Mouse (Mus musculus) erythroblast, embryonic 14.5 days (primary cell): ENCODE data around the gene Rnf115. TPM values are rescaled to one million over a fixed set of nuclear protein-coding genes. Genes with fewer than 3 reads are reported as not detected.

Experiments
- H3K27me3 ChIP-seq: 2 replicates; pipeline ENCODE4 v1.6.1; 2012; ENCODE audit warnings: inconsistent platforms; ENCODE audit not compliant: control insufficient read depth
- H3K36me3 ChIP-seq: 2 replicates; pipeline ENCODE4 v1.6.1; 2012; ENCODE audit warnings: mild to moderate bottlenecking, inconsistent platforms; ENCODE audit not compliant: control insufficient read depth
- H3K4me1 ChIP-seq: 2 replicates; pipeline ENCODE4 v1.6.1; 2012; ENCODE audit warnings: inconsistent platforms; ENCODE audit not compliant: control insufficient read depth
- H3K4me3 ChIP-seq: replicated peaks from 2 replicates; pipeline ENCODE3; 2012; ENCODE audit warnings: moderate library complexity, mild to moderate bottlenecking, inconsistent platforms
- H3K9me3 ChIP-seq: 2 replicates; pipeline ENCODE4 v1.6.1; 2012; ENCODE audit warnings: low read length, inconsistent platforms, mixed read lengths; ENCODE audit not compliant: control insufficient read depth
- GATA1 ChIP-seq: IDR thresholded peaks from 2 replicates; pipeline ENCODE4 v1.6.1; 2012; ENCODE audit warnings: low read length, inconsistent platforms, mixed read lengths
- TAL1 ChIP-seq: IDR thresholded peaks from 3 replicates; pipeline ENCODE4 v1.6.1; 2012; ENCODE audit warnings: low read length, inconsistent platforms, mixed read lengths
- polyA plus RNA-seq: library from polyadenylated mRNA; stranded (reverse); fragments of >175 nt; gene quantifications from 2 replicates; pipeline ENCODE4 v1.2.3, GENCODE M21; 2012

Gene Rnf115
- polyA plus RNA-seq, 1 experiment = 0.98 TPM

DNA sequence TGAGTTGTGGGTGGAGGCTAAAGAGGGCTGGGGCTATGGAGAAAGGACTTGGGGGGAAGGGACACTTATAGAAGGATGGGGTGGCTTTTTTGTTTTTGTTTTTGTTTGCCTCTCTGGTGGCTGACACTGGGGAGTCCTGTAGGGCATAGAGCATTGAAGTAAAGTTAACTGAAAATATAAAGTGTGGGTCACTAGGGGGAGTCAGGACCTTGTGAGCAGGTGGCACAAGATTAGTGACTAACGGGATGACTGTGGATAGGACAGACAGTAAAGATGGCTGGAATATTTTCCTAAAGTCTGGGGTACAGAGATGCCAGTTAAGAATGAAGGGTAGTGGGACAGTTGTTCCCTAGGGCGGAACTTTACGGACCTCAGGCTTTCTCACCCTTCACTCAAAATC, 37.2 kb upstream of the Rnf115 start:
- no peaks in the 10 kb centered on the region for H3K9me3 ChIP-seq
- no peak overlapping the region for H3K4me3 ChIP-seq
- H3K36me3 ChIP-seq = no peaks in the 10 kb centered on the region
- TF ChIP-seq GATA1 (no peak), TAL1 (no peak)
- H3K27me3 ChIP-seq = peaks cover 36% of the 10 kb centered on the region
- H3K4me1 ChIP-seq = no peaks in the 10 kb centered on the region

DNA sequence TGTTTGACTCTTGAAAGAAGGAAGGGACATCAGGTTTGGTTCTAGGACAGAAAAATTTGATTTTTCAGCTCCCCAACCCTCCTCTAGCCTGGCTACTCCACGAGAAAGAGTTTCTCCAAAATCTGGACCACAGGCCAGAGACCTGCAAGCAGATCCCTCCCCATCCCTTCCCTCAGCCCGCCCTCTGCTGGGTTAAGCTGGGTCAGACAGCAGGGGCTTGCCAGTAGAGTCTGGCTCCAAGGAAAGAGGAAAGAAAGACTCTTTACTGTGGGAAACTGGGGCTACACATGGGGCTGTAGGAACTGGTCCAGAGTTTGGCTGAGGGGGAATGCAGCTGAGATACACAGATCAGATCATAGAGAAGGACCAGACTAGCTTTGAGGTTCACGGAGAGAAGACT, 35.0 kb upstream of the Rnf115 start:
- Histone ChIP-seq H3K4me1 (peaks cover 17% of the 10 kb centered on the region), H3K36me3 (no peaks in the 10 kb centered on the region), H3K9me3 (no peaks in the 10 kb centered on the region), H3K4me3 (no peak overlapping the region), H3K27me3 (peaks cover 29% of the 10 kb centered on the region)
- no peak for TF ChIP-seq GATA1
- no peak for TF ChIP-seq TAL1

DNA sequence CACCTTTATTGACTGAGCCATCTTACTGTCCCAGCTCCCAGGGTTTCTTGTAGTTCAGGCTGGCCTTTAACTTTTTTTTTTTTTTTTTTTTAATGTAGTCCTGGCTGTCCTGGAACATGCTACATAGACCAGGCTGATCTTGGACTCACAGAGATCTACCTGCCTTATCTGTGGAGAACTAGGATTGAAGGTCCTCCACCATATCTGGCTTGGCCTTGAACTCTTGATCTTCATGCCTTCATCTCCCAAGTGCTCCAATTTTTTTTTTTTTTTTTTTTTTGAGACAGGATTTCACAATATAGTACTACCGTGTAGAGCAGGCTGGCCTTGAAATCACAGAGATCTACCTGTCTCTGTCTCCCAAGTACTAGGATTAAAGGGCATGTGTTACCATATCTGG, 33.9 kb upstream of the Rnf115 start:
- no peak overlapping the region for H3K4me3 ChIP-seq
- H3K9me3 ChIP-seq = no peaks in the 10 kb centered on the region
- H3K36me3 ChIP-seq = no peaks in the 10 kb centered on the region
- no peak for TF ChIP-seq GATA1
- no peak for TF ChIP-seq TAL1
- peaks cover 22% of the 10 kb centered on the region for H3K4me1 ChIP-seq
- peaks cover 24% of the 10 kb centered on the region for H3K27me3 ChIP-seq

DNA sequence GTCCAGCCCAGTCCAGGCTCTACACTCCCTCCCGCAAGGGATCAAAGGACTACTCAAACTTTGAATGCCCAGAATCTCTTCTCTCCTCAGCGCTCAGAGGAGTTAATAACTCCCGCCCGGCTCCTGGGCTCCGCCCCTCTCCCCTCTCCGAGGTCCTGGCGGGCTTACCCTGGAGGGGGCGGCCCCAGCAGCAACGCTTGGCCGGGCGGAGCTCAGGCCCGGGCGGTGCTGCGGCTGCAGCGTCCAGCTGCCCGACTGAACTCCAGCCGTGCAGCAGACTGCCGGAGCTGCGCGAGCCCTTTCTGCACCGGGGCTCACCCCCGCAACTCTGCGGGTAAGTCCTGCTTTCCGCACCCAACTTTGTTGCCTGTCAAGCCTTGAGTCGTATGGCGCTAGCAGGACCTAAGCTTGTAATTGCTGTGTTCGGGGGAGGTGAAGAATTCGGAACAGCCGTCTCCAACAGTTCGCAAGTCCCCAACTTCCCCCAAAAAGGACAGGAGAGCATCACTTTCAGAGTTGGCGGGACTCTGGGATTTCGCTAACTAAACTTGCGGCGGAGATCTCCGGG, 31.2 kb upstream of the Rnf115 start, which contains the start of gene Pias3:
Gene Pias3, plus strand, starts transcription at position 187 of the 568 bp plus-strand sequence.
- peaks cover 22% of the 10 kb centered on the region for H3K4me1 ChIP-seq
- no peaks in the 10 kb centered on the region for H3K9me3 ChIP-seq
- H3K27me3 ChIP-seq = peaks cover 12% of the 10 kb centered on the region
- TF ChIP-seq GATA1 (no peak), TAL1 (no peak)
- peaks cover 4% of the 10 kb centered on the region; the same call in 1 of the 2 replicates for H3K36me3 ChIP-seq
- peak within 1 kb of the TSS; percentile 83 for H3K4me3 ChIP-seq

DNA sequence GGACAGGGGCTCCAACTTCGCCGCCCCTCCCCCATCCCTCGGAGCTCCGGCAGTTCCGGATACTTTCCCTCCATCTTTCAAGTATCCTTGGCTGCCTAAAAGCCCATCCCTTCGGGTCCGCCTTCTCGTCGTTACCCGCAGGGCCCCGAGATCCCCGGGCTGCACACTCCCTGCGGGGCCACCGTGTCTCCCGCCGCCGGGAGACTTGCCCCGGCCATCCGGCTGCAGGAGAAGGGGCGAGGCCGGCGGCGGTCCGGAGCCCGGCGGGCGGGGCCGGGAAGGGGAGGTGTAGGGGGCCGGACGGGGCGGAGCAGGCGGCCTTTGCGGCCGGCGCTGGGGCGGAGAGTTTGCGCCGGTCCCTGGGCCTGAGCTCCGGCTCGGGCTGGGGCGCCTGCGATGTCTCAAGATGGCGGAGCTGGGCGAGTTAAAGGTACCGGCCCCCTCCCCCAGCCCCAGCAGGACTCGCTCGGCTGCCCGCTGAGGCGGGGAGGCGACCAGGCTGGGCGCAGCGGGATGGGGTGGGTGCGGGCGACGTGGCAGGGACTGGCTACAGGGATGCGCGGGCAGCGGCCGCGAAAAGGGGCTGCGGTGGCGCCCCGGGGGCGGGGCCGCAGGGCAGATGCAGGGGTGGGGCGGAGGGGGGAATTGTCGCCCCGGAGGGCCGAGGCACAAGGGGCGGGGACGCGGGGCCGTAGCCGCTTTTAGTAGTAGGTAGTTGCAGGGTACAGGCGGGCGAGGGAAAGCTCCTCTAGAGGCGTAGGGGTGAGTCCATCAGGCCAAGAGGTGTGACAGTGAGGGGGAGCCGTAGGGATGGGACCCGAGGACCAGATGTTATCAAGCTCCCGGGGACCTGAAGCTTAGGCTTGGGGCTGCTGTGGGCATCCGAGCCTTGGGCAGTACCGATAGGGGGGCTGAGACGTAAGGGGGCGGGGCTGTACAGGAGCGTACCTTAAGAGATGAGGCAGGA, 30.4 kb upstream of the Rnf115 start:
- peak overlapping the region; percentile 83 for H3K4me3 ChIP-seq
- TF ChIP-seq TAL1 = no peak
- peaks cover 11% of the 10 kb centered on the region for H3K36me3 ChIP-seq
- H3K27me3 ChIP-seq = peaks cover 12% of the 10 kb centered on the region
- H3K4me1 ChIP-seq = peaks cover 22% of the 10 kb centered on the region
- H3K9me3 ChIP-seq = no peaks in the 10 kb centered on the region

DNA sequence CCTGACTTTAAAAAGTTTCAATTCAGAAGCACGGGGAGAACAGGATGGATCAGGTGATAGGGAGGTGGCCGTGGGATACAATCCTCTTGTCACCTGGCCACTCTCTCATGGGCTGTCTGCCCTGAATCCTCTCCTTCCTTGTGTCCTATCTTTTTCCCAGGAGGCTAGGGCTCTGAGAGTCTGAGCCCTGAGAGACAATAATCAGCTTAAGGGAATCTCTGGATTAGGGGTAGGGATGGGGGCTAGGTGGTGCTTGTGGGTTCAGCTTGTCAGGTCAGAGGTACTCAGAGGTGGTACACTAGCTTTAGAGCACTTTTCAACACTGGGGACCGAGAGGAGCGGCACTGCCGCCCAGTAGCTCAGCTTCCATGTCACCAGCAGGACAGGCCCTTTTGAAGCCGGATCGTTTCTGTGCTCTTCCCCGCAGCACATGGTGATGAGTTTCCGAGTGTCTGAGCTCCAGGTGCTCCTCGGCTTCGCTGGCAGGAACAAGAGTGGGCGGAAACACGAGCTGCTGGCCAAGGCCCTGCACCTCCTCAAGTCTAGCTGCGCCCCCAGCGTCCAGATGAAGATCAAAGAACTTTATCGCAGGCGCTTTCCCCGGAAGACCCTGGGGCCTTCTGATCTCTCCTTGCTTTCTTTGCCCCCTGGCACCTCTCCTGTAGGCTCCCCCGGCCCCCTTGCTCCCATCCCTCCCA, 28.3 kb upstream of the Rnf115 start:
- H3K36me3 ChIP-seq = peaks cover 23% of the 10 kb centered on the region
- TF ChIP-seq GATA1 (no peak), TAL1 (no peak)
- H3K4me1 ChIP-seq = peaks cover 22% of the 10 kb centered on the region
- no peaks in the 10 kb centered on the region for H3K9me3 ChIP-seq
- H3K4me3 ChIP-seq = no peak overlapping the region
- H3K27me3 ChIP-seq = peaks cover 7% of the 10 kb centered on the region

DNA sequence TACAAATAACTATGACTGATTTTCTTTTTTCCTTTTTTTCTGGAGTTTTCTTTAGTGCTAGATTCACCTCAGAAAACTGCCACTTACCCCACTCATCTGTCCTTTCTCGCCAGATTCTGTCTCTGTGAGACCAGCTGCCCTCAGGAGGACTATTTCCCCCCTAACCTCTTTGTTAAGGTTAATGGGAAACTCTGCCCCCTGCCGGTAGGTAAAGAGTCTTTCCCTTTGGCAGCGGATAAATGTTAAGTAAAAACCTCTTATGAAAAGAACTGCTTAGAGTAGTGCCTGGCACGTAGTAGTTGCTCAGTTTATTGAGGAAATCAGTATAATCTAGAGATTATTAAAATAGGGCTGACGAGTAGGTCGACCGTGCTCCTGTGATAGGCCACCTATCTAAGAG, 27.1 kb upstream of the Rnf115 start:
- Histone ChIP-seq H3K27me3 (peaks cover 7% of the 10 kb centered on the region), H3K4me1 (peaks cover 22% of the 10 kb centered on the region), H3K9me3 (no peaks in the 10 kb centered on the region), H3K4me3 (no peak overlapping the region), H3K36me3 (peaks cover 31% of the 10 kb centered on the region)
- TF ChIP-seq TAL1 (no peak), GATA1 (no peak)

DNA sequence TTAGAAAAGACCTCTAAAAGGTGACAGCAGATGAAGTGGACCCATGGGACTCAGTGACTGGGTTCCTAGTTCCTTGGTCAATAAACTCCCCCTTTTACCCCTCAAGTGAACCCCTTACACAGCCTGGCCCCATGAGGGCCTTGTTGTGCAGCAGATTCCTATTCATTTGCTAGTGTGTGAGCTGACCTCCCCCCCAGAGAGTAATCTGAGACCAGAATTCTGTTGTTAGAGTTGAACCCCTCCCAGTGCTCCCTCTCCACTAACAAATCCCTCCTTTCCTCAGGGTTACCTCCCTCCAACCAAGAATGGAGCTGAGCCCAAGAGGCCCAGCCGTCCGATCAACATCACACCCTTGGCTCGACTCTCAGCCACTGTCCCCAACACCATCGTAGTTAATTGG, 26.5 kb upstream of the Rnf115 start:
- H3K9me3 ChIP-seq = no peaks in the 10 kb centered on the region
- peaks cover 5% of the 10 kb centered on the region for H3K27me3 ChIP-seq
- no peak for TF ChIP-seq GATA1
- TF ChIP-seq TAL1 = no peak
- H3K36me3 ChIP-seq = peaks cover 31% of the 10 kb centered on the region
- no peak overlapping the region for H3K4me3 ChIP-seq
- H3K4me1 ChIP-seq = peaks cover 19% of the 10 kb centered on the region

DNA sequence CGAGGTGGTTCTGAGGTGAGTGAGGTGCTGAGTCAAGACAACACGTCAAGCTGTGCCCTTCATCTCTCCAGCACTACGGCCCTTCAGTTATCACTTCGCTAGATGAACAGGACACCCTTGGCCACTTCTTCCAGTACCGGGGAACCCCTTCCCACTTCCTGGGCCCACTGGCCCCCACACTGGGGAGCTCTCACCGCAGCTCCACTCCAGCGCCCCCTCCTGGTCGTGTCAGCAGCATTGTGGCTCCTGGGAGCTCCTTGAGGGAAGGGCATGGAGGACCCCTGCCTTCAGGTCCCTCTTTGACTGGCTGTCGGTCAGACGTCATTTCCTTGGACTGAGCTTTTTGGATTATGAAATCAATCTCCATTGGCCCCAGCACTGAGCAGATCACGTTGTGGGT, 22.7 kb upstream of the Rnf115 start:
- Histone ChIP-seq H3K4me3 (no peak overlapping the region), H3K36me3 (peaks cover 34% of the 10 kb centered on the region), H3K4me1 (peaks cover 11% of the 10 kb centered on the region), H3K27me3 (peaks cover 17% of the 10 kb centered on the region), H3K9me3 (no peaks in the 10 kb centered on the region)
- TF ChIP-seq TAL1 (no peak), GATA1 (no peak)
